Mouse (Mus musculus): Measurements from ENCODE around the gene Cnbd2.

- TF ChIP-seq CTCF (IDR thresholded peaks at IDR 0.05; ENCODE audit: borderline replicate concordance, control insufficient read depth, extremely low read depth, insufficient read depth, low read length, poor library complexity) (no peak), POLR2A (IDR thresholded peaks at IDR 0.05; ENCODE audit: control insufficient read depth, extremely low read depth, insufficient read depth, low read length, poor library complexity) (no peak)
Observed at GRCm38 (mm10) chr2:156309948-156310347, 2.2 kb upstream of the Cnbd2 start.
